Mouse (Mus musculus) embryonic facial prominence, embryonic 12.5 days (tissue): ENCODE results near the gene Nr6a1. TPM values are rescaled to one million over a fixed set of nuclear protein-coding genes. Genes with fewer than 3 reads are reported as not detected.

Experiments used
- ATAC-seq: fragments of 200-750 bp; cut with Nextera tagmentation; 2 replicates; pipeline ENCODE4 v1.8.0; 2017; ENCODE audit not compliant: insufficient number of reproducible peaks, insufficient read depth, low FRiP score, low TSS enrichment
- H3K27ac ChIP-seq: fragments of 300-500 bp; sonication (generic); 2 replicates; pipeline ENCODE4 v1.5.1; 2016; ENCODE audit warnings: mild to moderate bottlenecking
- H3K27me3 ChIP-seq: fragments of 300-500 bp; sonication (generic); 2 replicates; pipeline ENCODE4 v1.6.1; 2016; ENCODE audit warnings: mild to moderate bottlenecking, moderate library complexity
- H3K36me3 ChIP-seq: fragments of 300-500 bp; sonication (generic); 2 replicates; pipeline ENCODE4 v1.6.1; 2016; ENCODE audit warnings: mild to moderate bottlenecking
- H3K4me1 ChIP-seq: fragments of 300-500 bp; sonication (generic); 2 replicates; pipeline ENCODE4 v1.6.1; 2016
- H3K4me2 ChIP-seq: fragments of 300-500 bp; sonication (generic); replicated peaks from 2 replicates; pipeline ENCODE4 v1.6.1; 2016; ENCODE audit warnings: mild to moderate bottlenecking, moderate library complexity
- H3K4me3 ChIP-seq: fragments of 300-500 bp; sonication (generic); 2 replicates; pipeline ENCODE4 v1.5.1; 2016; ENCODE audit warnings: mild to moderate bottlenecking
- H3K9ac ChIP-seq: fragments of 300-500 bp; sonication (generic); 2 replicates; pipeline ENCODE4 v1.6.1; 2016; ENCODE audit warnings: mild to moderate bottlenecking, moderate library complexity
- H3K9me3 ChIP-seq: fragments of 300-500 bp; sonication (generic); 2 replicates; pipeline ENCODE4 v1.6.1; 2016; ENCODE audit warnings: mild to moderate bottlenecking, moderate library complexity
- WGBS: fragments of 180-500 bp; shearing (Covaris S2); methylation state at CpG from one replicate; pipeline ENCODE4 v1.1.7; 2016; 5-methylcytosine and 5-hydroxymethylcytosine counted together
- polyA plus RNA-seq: library from polyadenylated mRNA; unstranded; fragments of >200 nt; fragmentation: Nextera tagmentation; extraction: Ambion mirVana; gene quantifications from 2 replicates; pipeline ENCODE4 v1.2.1, GENCODE M21; 2016

The Nr6a1 gene
- polyA plus RNA-seq, result 1.3 and 2.0 TPM in 2 replicates

GRCm38 (mm10) chr2:38927115-38927979 is at the start of gene Nr6a1:
TSS of gene Nr6a1 (minus strand) at chr2:38927688.
- H3K4me3 ChIP-seq, result peak within 1 kb of the TSS; percentile 84
- WGBS, result 8% methylated on average over 19 of the region's 19 CpGs
- H3K4me1 ChIP-seq, result peaks cover 19% of the 10 kb centered on the region
- no peak within 1 kb of the TSS for H3K9ac ChIP-seq
- no peak within 1 kb of the TSS for H3K27ac ChIP-seq
- no peaks in the 10 kb centered on the region for H3K27me3 ChIP-seq
- 0 out of 2 replicates have a peak, but pooled peaks have one; percentile 4 for ATAC-seq
- no peaks in the 10 kb centered on the region for H3K9me3 ChIP-seq
- no peaks in the 10 kb centered on the region for H3K36me3 ChIP-seq
- peak within 1 kb of the TSS; percentile 80 for H3K4me2 ChIP-seq

GRCm38 (mm10) chr2:38975941-38976805 is 48.7 kb upstream of the Nr6a1 start:
- Histone ChIP-seq H3K4me2 (no peak overlapping the region), H3K4me1 (no peaks in the 10 kb centered on the region), H3K27me3 (no peaks in the 10 kb centered on the region), H3K36me3 (no peaks in the 10 kb centered on the region), H3K27ac (no peak overlapping the region), H3K9ac (no peak overlapping the region), H3K4me3 (no peak overlapping the region), H3K9me3 (no peaks in the 10 kb centered on the region)
- WGBS, result 77% methylated on average over 21 of the region's 21 CpGs
- ATAC-seq, result no peak

- Histone ChIP-seq H3K36me3 (no peaks in the 10 kb centered on the region), H3K27ac (no peak overlapping the region)
- 77% methylated on average over 3 of the region's 3 CpGs for WGBS
Measured at GRCm38 (mm10) chr2:38975181-38975580, 47.7 kb upstream of the Nr6a1 start.

GRCm38 (mm10) chr2:38974171-38974570 is 46.7 kb upstream of the Nr6a1 start:
- Histone ChIP-seq H3K9me3 (no peaks in the 10 kb centered on the region), H3K4me2 (no peak overlapping the region), H3K27ac (no peak overlapping the region), H3K4me3 (no peak overlapping the region), H3K36me3 (no peaks in the 10 kb centered on the region), H3K27me3 (no peaks in the 10 kb centered on the region), H3K9ac (no peak overlapping the region), H3K4me1 (no peaks in the 10 kb centered on the region)
- ATAC-seq, result no peak
- WGBS, result 53% methylated on average over 2 of the region's 2 CpGs

More at GRCm38 (mm10) chr2:38975181-38975580, 47.7 kb upstream of the Nr6a1 start:
- Histone ChIP-seq H3K4me1 (no peaks in the 10 kb centered on the region), H3K4me2 (no peak overlapping the region), H3K9me3 (no peaks in the 10 kb centered on the region), H3K27me3 (no peaks in the 10 kb centered on the region), H3K9ac (no peak overlapping the region), H3K4me3 (no peak overlapping the region)
- no peak for ATAC-seq

- no peak overlapping the region for H3K27ac ChIP-seq
- no peak overlapping the region for H3K4me2 ChIP-seq
- H3K4me1 ChIP-seq, result no peaks in the 10 kb centered on the region
- no peaks in the 10 kb centered on the region for H3K9me3 ChIP-seq
- 81% methylated on average over 7 of the region's 7 CpGs for WGBS
- no peaks in the 10 kb centered on the region for H3K36me3 ChIP-seq
- ATAC-seq, result no peak
- H3K4me3 ChIP-seq, result no peak overlapping the region
- H3K27me3 ChIP-seq, result no peaks in the 10 kb centered on the region
- no peak overlapping the region for H3K9ac ChIP-seq
Measured at GRCm38 (mm10) chr2:38973701-38974100, 46.2 kb upstream of the Nr6a1 start.

- Histone ChIP-seq H3K4me2 (no peak overlapping the region), H3K4me3 (no peak overlapping the region), H3K9ac (no peak overlapping the region), H3K4me1 (no peaks in the 10 kb centered on the region), H3K9me3 (no peaks in the 10 kb centered on the region), H3K27me3 (no peaks in the 10 kb centered on the region), H3K36me3 (no peaks in the 10 kb centered on the region), H3K27ac (no peak overlapping the region)
- 40% methylated on average over 2 of the region's 2 CpGs for WGBS
- no peak for ATAC-seq
Measured at GRCm38 (mm10) chr2:38973223-38973622, 45.7 kb upstream of the Nr6a1 start.

GRCm38 (mm10) chr2:38970057-38970456 is 42.6 kb upstream of the Nr6a1 start:
- H3K4me1 ChIP-seq, result no peaks in the 10 kb centered on the region
- no peak overlapping the region for H3K27ac ChIP-seq
- H3K4me3 ChIP-seq, result no peak overlapping the region
- no peak for ATAC-seq
- no peaks in the 10 kb centered on the region for H3K36me3 ChIP-seq
- H3K9me3 ChIP-seq, result no peaks in the 10 kb centered on the region
- H3K9ac ChIP-seq, result no peak overlapping the region
- 84% methylated on average over 5 of the region's 5 CpGs for WGBS
- no peak overlapping the region for H3K4me2 ChIP-seq
- no peaks in the 10 kb centered on the region for H3K27me3 ChIP-seq

GRCm38 (mm10) chr2:38969650-38970049 is 42.2 kb upstream of the Nr6a1 start:
- Histone ChIP-seq H3K9me3 (no peaks in the 10 kb centered on the region), H3K36me3 (no peaks in the 10 kb centered on the region), H3K4me1 (no peaks in the 10 kb centered on the region), H3K27me3 (no peaks in the 10 kb centered on the region), H3K9ac (no peak overlapping the region), H3K4me3 (no peak overlapping the region), H3K4me2 (no peak overlapping the region), H3K27ac (no peak overlapping the region)
- WGBS, result 95% methylated on average over 2 of the region's 2 CpGs
- no peak for ATAC-seq

GRCm38 (mm10) chr2:38964198-38964597 is 36.7 kb upstream of the Nr6a1 start:
- Histone ChIP-seq H3K27me3 (no peaks in the 10 kb centered on the region), H3K9me3 (no peaks in the 10 kb centered on the region), H3K4me3 (no peak overlapping the region), H3K4me1 (no peaks in the 10 kb centered on the region), H3K36me3 (0 out of 2 replicates have a peak, but pooled peaks cover 4% of the 10 kb centered on the region), H3K27ac (no peak overlapping the region), H3K4me2 (no peak overlapping the region), H3K9ac (no peak overlapping the region)
- ATAC-seq, result no peak
- 30% methylated on average over 4 of the region's 4 CpGs for WGBS

- no peak overlapping the region for H3K27ac ChIP-seq
- H3K9me3 ChIP-seq, result no peaks in the 10 kb centered on the region
- H3K4me1 ChIP-seq, result no peaks in the 10 kb centered on the region
- H3K4me2 ChIP-seq, result no peak overlapping the region
- H3K27me3 ChIP-seq, result no peaks in the 10 kb centered on the region
- H3K4me3 ChIP-seq, result no peak overlapping the region
- no peak for ATAC-seq
- WGBS, result 78% methylated on average over 5 of the region's 5 CpGs
- H3K9ac ChIP-seq, result no peak overlapping the region
- H3K36me3 ChIP-seq, result 0 out of 2 replicates have a peak, but pooled peaks cover 4% of the 10 kb centered on the region
Measured at GRCm38 (mm10) chr2:38957671-38958223, 30.3 kb upstream of the Nr6a1 start.

GRCm38 (mm10) chr2:38956062-38956461 is 28.6 kb upstream of the Nr6a1 start:
- Histone ChIP-seq H3K27me3 (no peaks in the 10 kb centered on the region), H3K4me2 (no peak overlapping the region), H3K9me3 (no peaks in the 10 kb centered on the region), H3K27ac (no peak overlapping the region), H3K4me3 (no peak overlapping the region), H3K4me1 (no peaks in the 10 kb centered on the region), H3K36me3 (0 out of 2 replicates have a peak, but pooled peaks cover 4% of the 10 kb centered on the region), H3K9ac (no peak overlapping the region)
- WGBS, result 65% methylated on average over 2 of the region's 2 CpGs
- ATAC-seq, result no peak
